Mouse (Mus musculus): ENCODE results near the gene Camsap2. TPM values are rescaled to one million over a fixed set of nuclear protein-coding genes. Genes with fewer than 3 reads are reported as not detected.

Camsap2 gene
- total RNA-seq (2014; rRNA removed): 137 and 143 TPM in 2 replicates
- polyA plus RNA-seq (2015; fragmentation: Nextera tagmentation; extraction: Ambion mirVana): 19.0 and 21.9 TPM in 2 replicates

DNA sequence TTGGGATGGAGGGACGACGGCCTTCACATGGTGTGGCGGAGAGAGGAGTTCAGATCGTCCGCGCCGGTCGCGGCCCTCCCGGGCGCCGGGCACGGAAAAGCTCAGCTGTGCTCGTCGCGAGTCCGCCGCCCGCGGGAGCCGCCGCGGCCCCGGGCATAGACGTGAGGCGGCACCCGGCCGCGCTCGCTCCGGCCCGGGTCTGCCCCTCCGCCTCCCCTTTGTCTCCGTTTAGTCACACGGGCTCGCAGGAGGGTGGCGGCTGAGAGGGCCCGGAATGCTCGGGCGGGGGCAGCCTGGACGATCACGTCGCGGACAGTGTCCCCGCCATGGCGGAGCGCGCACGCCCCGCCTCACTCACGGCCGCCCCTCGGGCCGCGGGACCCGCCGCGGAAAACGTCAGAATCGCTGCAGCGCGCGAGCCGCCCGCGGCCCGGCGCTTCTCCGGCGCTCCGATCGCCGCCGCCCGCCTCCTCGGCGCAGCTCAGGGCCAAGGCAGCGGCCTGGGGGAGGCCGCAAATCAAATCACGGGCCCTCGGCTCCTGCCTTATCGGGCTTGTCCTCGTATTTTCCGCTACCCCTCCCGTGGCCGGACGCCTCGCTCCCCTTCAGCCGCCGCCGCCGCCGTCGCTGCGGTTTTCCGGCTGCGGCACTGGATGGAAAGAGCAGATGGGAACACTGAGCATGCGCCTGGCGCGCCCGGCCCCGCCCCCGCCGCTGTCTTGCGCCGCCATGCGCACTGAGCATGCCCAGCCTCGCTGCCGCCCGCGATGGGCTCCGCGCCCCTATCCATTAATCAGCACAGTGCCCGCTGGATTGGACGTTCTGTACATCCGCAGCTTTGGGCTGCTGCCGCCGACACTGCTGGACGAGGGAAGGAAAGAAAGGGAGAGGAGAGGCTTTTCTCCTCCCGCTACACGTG, at the start of gene Camsap2:
TSS of gene Camsap2 (minus strand) at position 651 of the 919 bp plus-strand sequence.
- peak within 1 kb of the TSS; percentile 86 for H3K4me2 ChIP-seq (ENCODE audit: low read depth, low read length, poor library complexity, severe bottlenecking)
- H3K27ac ChIP-seq (ENCODE audit: low read depth, low read length): peak within 1 kb of the TSS; percentile 97
- ATAC-seq (ENCODE audit: low FRiP score): peak; percentile 98
- H3K4me3 ChIP-seq (ENCODE audit: low read depth, low read length): peak within 1 kb of the TSS; percentile 98
- peak; percentile 96 for DNase-seq (ENCODE audit: low spot score)
- WGBS: under 1% methylated on average over 88 of the region's 121 CpGs
- peaks cover 5% of the 10 kb centered on the region; the same call in 1 of the 2 replicates for H3K4me1 ChIP-seq (ENCODE audit: insufficient read depth, low read length)
- H3K36me3 ChIP-seq (ENCODE audit: insufficient read depth, low read length): no peaks in the 10 kb centered on the region
- TF ChIP-seq CTCF (IDR thresholded peaks at IDR 0.05): peak; percentile 33; the same call in 1 of the 2 replicates
- no peaks in the 10 kb centered on the region for H3K27me3 ChIP-seq (ENCODE audit: insufficient read depth, low read length)
- no peaks in the 10 kb centered on the region for H3K9me3 ChIP-seq (ENCODE audit: low read length)
- peak within 1 kb of the TSS; percentile 96 for H3K9ac ChIP-seq (replicated peaks; ENCODE audit: low read length, poor library complexity, severe bottlenecking)

- no peak for TF ChIP-seq CTCF (IDR thresholded peaks at IDR 0.05)
- DNase-seq (ENCODE audit: low spot score) (no peak), ATAC-seq (ENCODE audit: low FRiP score) (no peak)
- no peak overlapping the region for H3K4me2 ChIP-seq (ENCODE audit: low read depth, low read length, poor library complexity, severe bottlenecking)
- H3K9me3 ChIP-seq (ENCODE audit: low read length): no peaks in the 10 kb centered on the region
- H3K27me3 ChIP-seq (ENCODE audit: insufficient read depth, low read length): no peaks in the 10 kb centered on the region
- no peak overlapping the region for H3K27ac ChIP-seq (ENCODE audit: low read depth, low read length)
- no peaks in the 10 kb centered on the region for H3K4me1 ChIP-seq (ENCODE audit: insufficient read depth, low read length)
- WGBS: 45% methylated on average over 5 of the region's 5 CpGs
- H3K4me3 ChIP-seq (ENCODE audit: low read depth, low read length): no peak overlapping the region
- H3K36me3 ChIP-seq (ENCODE audit: insufficient read depth, low read length): no peaks in the 10 kb centered on the region
- H3K9ac ChIP-seq (replicated peaks; ENCODE audit: low read length, poor library complexity, severe bottlenecking): no peak overlapping the region
Measured at GRCm38 (mm10) chr1:136395073-136395472, 49.2 kb upstream of the Camsap2 start.

GRCm38 (mm10) chr1:136394506-136394905, 48.6 kb upstream of the Camsap2 start:
- no peaks in the 10 kb centered on the region for H3K36me3 ChIP-seq (ENCODE audit: insufficient read depth, low read length)
- no peak for TF ChIP-seq CTCF (IDR thresholded peaks at IDR 0.05)
- DNase-seq (ENCODE audit: low spot score) (peak; percentile 67), ATAC-seq (ENCODE audit: low FRiP score) (no peak)
- no peak overlapping the region for H3K4me3 ChIP-seq (ENCODE audit: low read depth, low read length)
- no peaks in the 10 kb centered on the region for H3K9me3 ChIP-seq (ENCODE audit: low read length)
- H3K9ac ChIP-seq (replicated peaks; ENCODE audit: low read length, poor library complexity, severe bottlenecking): no peak overlapping the region
- WGBS: 33% methylated on average over 10 of the region's 10 CpGs
- no peaks in the 10 kb centered on the region for H3K27me3 ChIP-seq (ENCODE audit: insufficient read depth, low read length)
- H3K4me1 ChIP-seq (ENCODE audit: insufficient read depth, low read length): no peaks in the 10 kb centered on the region
- H3K27ac ChIP-seq (ENCODE audit: low read depth, low read length): no peak overlapping the region
- 0 out of 2 replicates have a peak overlapping the region, but pooled peaks have one; percentile 12 for H3K4me2 ChIP-seq (ENCODE audit: low read depth, low read length, poor library complexity, severe bottlenecking)

GRCm38 (mm10) chr1:136386914-136387313, 41.0 kb upstream of the Camsap2 start:
- no peak for ATAC-seq (ENCODE audit: low FRiP score)
- WGBS: 44% methylated on average over 5 of the region's 6 CpGs

GRCm38 (mm10) chr1:136381583-136381982, 35.7 kb upstream of the Camsap2 start:
- DNase-seq (ENCODE audit: low spot score) (peak; percentile 36), ATAC-seq (ENCODE audit: low FRiP score) (no peak)

More at GRCm38 (mm10) chr1:136386914-136387313, 41.0 kb upstream of the Camsap2 start:
- no peak for DNase-seq (ENCODE audit: low spot score)
- Histone ChIP-seq H3K27me3 (ENCODE audit: insufficient read depth, low read length) (no peaks in the 10 kb centered on the region), H3K27ac (ENCODE audit: low read depth, low read length) (no peak overlapping the region), H3K4me1 (ENCODE audit: insufficient read depth, low read length) (no peaks in the 10 kb centered on the region), H3K9me3 (ENCODE audit: low read length) (no peaks in the 10 kb centered on the region), H3K9ac (replicated peaks; ENCODE audit: low read length, poor library complexity, severe bottlenecking) (no peak overlapping the region), H3K4me3 (ENCODE audit: low read depth, low read length) (no peak overlapping the region), H3K4me2 (ENCODE audit: low read depth, low read length, poor library complexity, severe bottlenecking) (no peak overlapping the region), H3K36me3 (ENCODE audit: insufficient read depth, low read length) (no peaks in the 10 kb centered on the region)
- TF ChIP-seq CTCF (IDR thresholded peaks at IDR 0.05): no peak

DNA sequence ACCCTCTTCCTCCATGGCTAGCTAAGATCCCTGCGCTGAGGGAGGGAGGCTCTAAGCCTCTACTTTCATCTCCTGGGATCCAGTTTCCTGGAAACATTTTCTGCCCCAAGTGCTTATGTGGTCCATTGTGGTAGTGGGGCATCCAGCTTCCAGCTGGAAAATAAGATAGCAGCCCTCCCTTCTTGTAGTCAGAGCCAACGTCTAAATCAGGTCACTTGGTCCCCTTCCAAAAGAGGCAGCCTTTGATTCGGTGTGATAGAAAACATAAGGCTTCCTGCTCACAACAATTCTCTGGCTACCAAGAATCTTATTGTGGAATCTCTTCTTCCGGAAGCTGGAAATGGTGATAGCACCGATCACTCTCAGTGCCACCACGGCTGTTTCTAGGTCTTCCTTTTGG, 35.3 kb upstream of the Camsap2 start:
- H3K4me1 ChIP-seq (ENCODE audit: insufficient read depth, low read length): no peaks in the 10 kb centered on the region

More at GRCm38 (mm10) chr1:136381583-136381982, 35.7 kb upstream of the Camsap2 start:
- Histone ChIP-seq H3K36me3 (ENCODE audit: insufficient read depth, low read length) (no peaks in the 10 kb centered on the region), H3K27me3 (ENCODE audit: insufficient read depth, low read length) (no peaks in the 10 kb centered on the region), H3K4me1 (ENCODE audit: insufficient read depth, low read length) (no peaks in the 10 kb centered on the region), H3K4me2 (ENCODE audit: low read depth, low read length, poor library complexity, severe bottlenecking) (no peak overlapping the region), H3K27ac (ENCODE audit: low read depth, low read length) (no peak overlapping the region), H3K9me3 (ENCODE audit: low read length) (no peaks in the 10 kb centered on the region), H3K4me3 (ENCODE audit: low read depth, low read length) (no peak overlapping the region), H3K9ac (replicated peaks; ENCODE audit: low read length, poor library complexity, severe bottlenecking) (no peak overlapping the region)
- no peak for TF ChIP-seq CTCF (IDR thresholded peaks at IDR 0.05)
- WGBS: 75% methylated on average over 5 of the region's 5 CpGs

More for the DNA sequence above, 35.3 kb upstream of the Camsap2 start:
- Histone ChIP-seq H3K4me2 (ENCODE audit: low read depth, low read length, poor library complexity, severe bottlenecking) (no peak overlapping the region), H3K36me3 (ENCODE audit: insufficient read depth, low read length) (no peaks in the 10 kb centered on the region), H3K27me3 (ENCODE audit: insufficient read depth, low read length) (no peaks in the 10 kb centered on the region), H3K9me3 (ENCODE audit: low read length) (no peaks in the 10 kb centered on the region), H3K27ac (ENCODE audit: low read depth, low read length) (no peak overlapping the region), H3K9ac (replicated peaks; ENCODE audit: low read length, poor library complexity, severe bottlenecking) (no peak overlapping the region), H3K4me3 (ENCODE audit: low read depth, low read length) (no peak overlapping the region)
- ATAC-seq (ENCODE audit: low FRiP score): no peak
- 70% methylated on average over 6 of the region's 6 CpGs for WGBS
- DNase-seq (ENCODE audit: low spot score): no peak
- no peak for TF ChIP-seq CTCF (IDR thresholded peaks at IDR 0.05)
